Mouse (Mus musculus) limb, embryonic 14.5 days (tissue): ENCODE data around the gene Serpinb7. TPM values are rescaled to one million over a fixed set of nuclear protein-coding genes. Genes with fewer than 3 reads are reported as not detected.

Experiments
- ATAC-seq: fragments of 200-750 bp; cut with Nextera tagmentation; 2 replicates; pipeline ENCODE4 v1.8.0; 2017; ENCODE audit warnings: low read depth, moderate number of reproducible peaks, moderate TSS enrichment; ENCODE audit not compliant: low FRiP score
- DNase-seq: peaks from one replicate; pipeline ENCODE4 v3.0.0-alpha.2; 2015; ENCODE audit warnings: low spot score
- H3K27ac ChIP-seq: fragments of 300-500 bp; sonication (generic); replicated peaks from 2 replicates; pipeline ENCODE4 v1.5.1; 2014; ENCODE audit warnings: low read depth, mild to moderate bottlenecking, low read length, moderate library complexity, mixed read lengths
- H3K27me3 ChIP-seq: fragments of 300-500 bp; sonication (generic); 2 replicates; pipeline ENCODE4 v1.6.1; 2014; ENCODE audit warnings: low read length, mixed read lengths; ENCODE audit not compliant: control insufficient read depth, insufficient read depth
- H3K36me3 ChIP-seq: fragments of 300-500 bp; sonication (generic); 2 replicates; pipeline ENCODE4 v1.6.1; 2014; ENCODE audit warnings: mild to moderate bottlenecking, low read length, moderate library complexity, mixed read lengths; ENCODE audit not compliant: control insufficient read depth, insufficient read depth
- H3K4me1 ChIP-seq: fragments of 300-500 bp; sonication (generic); 2 replicates; pipeline ENCODE4 v1.6.1; 2014; ENCODE audit warnings: antibody characterized with exemption, low read length, mixed read lengths; ENCODE audit not compliant: control insufficient read depth, insufficient read depth
- H3K4me2 ChIP-seq: fragments of 300-500 bp; sonication (generic); replicated peaks from 2 replicates; pipeline ENCODE4 v1.6.1; 2014; ENCODE audit warnings: low read depth, mild to moderate bottlenecking, low read length, moderate library complexity; ENCODE audit not compliant: severe bottlenecking
- H3K4me3 ChIP-seq: fragments of 300-500 bp; sonication (generic); replicated peaks from 2 replicates; pipeline ENCODE4 v1.5.1; 2014; ENCODE audit warnings: low read length
- H3K9ac ChIP-seq: fragments of 300-500 bp; sonication (generic); 2 replicates; pipeline ENCODE4 v1.6.1; 2014; ENCODE audit warnings: mild to moderate bottlenecking, low read depth, low read length, moderate library complexity; ENCODE audit not compliant: severe bottlenecking
- H3K9me3 ChIP-seq: fragments of 300-500 bp; sonication (generic); 2 replicates; pipeline ENCODE4 v1.6.1; 2016; ENCODE audit warnings: low read length; ENCODE audit not compliant: control insufficient read depth
- POLR2A ChIP-seq: fragments of 200-500 bp; IDR thresholded peaks from 2 replicates; pipeline ENCODE4 v1.8.0; 2012; ENCODE audit warnings: inconsistent platforms, mild to moderate bottlenecking, moderate library complexity, borderline replicate concordance; ENCODE audit not compliant: insufficient read depth, insufficient read length; ENCODE audit errors: extremely low read depth
- WGBS: fragments of 180-500 bp; shearing (Covaris S2); extraction: QIAGEN DNeasy Blood & Tissue Kit; methylation state at CpG from one replicate; pipeline ENCODE4 v1.1.7; 2014; 5-methylcytosine and 5-hydroxymethylcytosine counted together
- polyA plus RNA-seq, 2 experiments: library from polyadenylated mRNA; depleted of rRNA in 1 of 2; stranded (reverse) in 1 of 2; unstranded in 1 of 2; fragments of >200 nt; fragmentation: Nextera tagmentation in 1 of 2; extraction: Ambion mirVana in 1 of 2; gene quantifications; 2 replicates each; pipeline versions ENCODE4 v1.2.1 to v1.2.3; 2012 to 2014

The Serpinb7 gene
- polyA plus RNA-seq, 2 experiments = 2.3 to 4.3 TPM

DNA sequence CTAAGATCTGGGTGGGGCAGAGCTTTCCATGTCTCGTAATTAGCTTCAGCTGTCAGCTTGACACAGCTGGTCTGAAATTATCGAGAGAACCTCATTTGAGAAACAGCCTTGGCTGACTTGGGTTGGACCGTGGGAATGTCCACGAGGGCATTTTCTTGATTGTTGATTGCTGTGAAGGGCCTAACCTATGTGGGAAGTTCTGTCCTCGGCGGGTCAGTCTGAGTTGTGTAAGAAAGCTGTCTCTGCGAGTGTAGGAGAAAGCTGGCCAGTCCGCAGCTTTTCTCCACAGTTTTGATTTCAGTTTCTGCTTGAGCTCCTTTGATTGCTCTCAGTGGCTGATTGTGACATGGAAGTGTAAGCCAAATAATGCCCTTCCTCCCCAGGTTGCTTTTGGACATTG, 90.1 kb downstream of the Serpinb7 start:
- Histone ChIP-seq H3K9me3 (no peaks in the 10 kb centered on the region), H3K4me1 (no peaks in the 10 kb centered on the region), H3K4me2 (no peak overlapping the region), H3K27me3 (no peaks in the 10 kb centered on the region), H3K36me3 (no peaks in the 10 kb centered on the region), H3K9ac (no peak overlapping the region), H3K4me3 (no peak overlapping the region), H3K27ac (no peak overlapping the region)
- no peak for TF ChIP-seq POLR2A
- 48% methylated on average over 8 of the region's 8 CpGs for WGBS
- ATAC-seq (no peak), DNase-seq (no peak)

DNA sequence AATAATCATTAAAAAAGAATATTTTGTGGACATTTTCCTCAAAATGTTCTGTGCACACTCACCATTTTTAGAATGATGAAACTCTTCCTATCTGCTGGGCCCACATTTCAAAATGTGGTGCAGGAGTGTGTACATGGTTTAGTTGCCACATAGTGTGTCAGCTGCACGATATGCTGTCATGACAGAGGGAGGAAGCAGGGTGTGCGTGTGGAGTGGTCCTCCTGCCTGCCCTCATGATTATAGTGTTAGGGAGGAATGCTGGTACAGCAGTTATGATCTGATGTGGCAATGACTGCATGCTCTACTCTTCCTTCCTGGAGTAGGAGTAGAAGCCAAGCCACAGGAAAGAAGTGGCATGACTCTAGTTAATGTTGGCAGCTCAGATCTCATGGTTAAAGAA, 97.3 kb downstream of the Serpinb7 start:
- Histone ChIP-seq H3K36me3 (no peaks in the 10 kb centered on the region), H3K9ac (no peak overlapping the region), H3K4me2 (no peak overlapping the region), H3K9me3 (no peaks in the 10 kb centered on the region), H3K27ac (no peak overlapping the region), H3K27me3 (no peaks in the 10 kb centered on the region), H3K4me1 (no peaks in the 10 kb centered on the region), H3K4me3 (no peak overlapping the region)
- 86% methylated on average over 2 of the region's 2 CpGs for WGBS
- DNase-seq = no peak
- TF ChIP-seq POLR2A = no peak
- no peak for ATAC-seq

DNA sequence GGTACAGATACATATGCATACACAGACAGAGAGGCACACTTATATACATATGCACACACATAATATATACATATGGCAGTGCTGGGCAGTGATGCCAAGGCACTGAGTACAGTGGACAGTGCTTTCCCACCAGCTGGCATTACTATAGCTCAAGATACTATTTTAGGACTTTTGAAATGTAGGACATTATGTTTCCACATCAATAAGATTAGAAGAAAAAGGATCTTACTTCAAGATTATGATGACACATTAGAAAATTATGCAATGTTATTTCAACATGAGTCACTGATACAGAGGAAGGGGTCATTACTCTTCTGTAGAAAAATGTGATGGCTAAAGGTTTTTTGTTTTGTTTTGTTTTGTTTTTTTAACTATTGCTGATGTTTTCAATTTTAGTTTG, 102.6 kb downstream of the Serpinb7 start:
- H3K9ac ChIP-seq = no peak overlapping the region
- no peaks in the 10 kb centered on the region for H3K9me3 ChIP-seq
- no peaks in the 10 kb centered on the region for H3K36me3 ChIP-seq
- H3K27ac ChIP-seq = no peak overlapping the region
- TF ChIP-seq POLR2A = no peak
- no peak for ATAC-seq
- H3K4me3 ChIP-seq = no peak overlapping the region
- DNase-seq = no peak
- no peaks in the 10 kb centered on the region for H3K4me1 ChIP-seq
- H3K27me3 ChIP-seq = no peaks in the 10 kb centered on the region
- no peak overlapping the region for H3K4me2 ChIP-seq

Other genes with a start within 250 kb of the Serpinb7 start
- gene Serpinb3b, start 121.3 kb upstream of the Serpinb7 start, polyA plus RNA-seq (2012; rRNA removed) = 0.72 and 0.87 TPM in 2 replicates
- 0.28 and 1.7 TPM in 2 replicates for gene Serpinb3b, start 121.3 kb upstream of the Serpinb7 start, polyA plus RNA-seq (2014; fragmentation: Nextera tagmentation; extraction: Ambion mirVana)
- gene Serpinb3c, start 121.3 kb upstream of the Serpinb7 start, polyA plus RNA-seq (2012; rRNA removed) = 2.3 and 3.4 TPM in 2 replicates
- gene Serpinb3c, start 121.3 kb upstream of the Serpinb7 start, polyA plus RNA-seq (2014; fragmentation: Nextera tagmentation; extraction: Ambion mirVana) = 6.6 and 7.4 TPM in 2 replicates
- 0.08 and 0.20 TPM in 2 replicates for gene Serpinb11, start 38.5 kb upstream of the Serpinb7 start, polyA plus RNA-seq (2012; rRNA removed)
- gene Serpinb11, start 38.5 kb upstream of the Serpinb7 start, polyA plus RNA-seq (2014; fragmentation: Nextera tagmentation; extraction: Ambion mirVana) = 0.37 and 0.80 TPM in 2 replicates
- gene Serpinb2, start 111.8 kb downstream of the Serpinb7 start, polyA plus RNA-seq (2012; rRNA removed) = 0.14 and 1.1 TPM in 2 replicates
- 1.9 and 4.3 TPM in 2 replicates for gene Serpinb2, start 111.8 kb downstream of the Serpinb7 start, polyA plus RNA-seq (2014; fragmentation: Nextera tagmentation; extraction: Ambion mirVana)
- 1.5 and 2.6 TPM in 2 replicates for gene Serpinb8, start 190.4 kb downstream of the Serpinb7 start, polyA plus RNA-seq (2012; rRNA removed)
- gene Serpinb8, start 190.4 kb downstream of the Serpinb7 start, polyA plus RNA-seq (2014; fragmentation: Nextera tagmentation; extraction: Ambion mirVana) = 5.6 and 8.1 TPM in 2 replicates